Mouse (Mus musculus) liver, embryonic 12.5 days (tissue): ENCODE measurements at regions not wholly inside any gene's neighbourhood (a gene's known extent, or its start where the extent isn't known, plus 50 kb on each side); places are given as distances from the start of the nearest gene placed in this dataset.

Experiments
- ATAC-seq: fragments of 200-750 bp; cut with Nextera tagmentation; 2 replicates; pipeline ENCODE4 v1.8.0; 2017; ENCODE audit warnings: moderate number of reproducible peaks, mild to moderate bottlenecking, moderate library complexity
- H3K27ac ChIP-seq: fragments of 300-500 bp; sonication (generic); 2 replicates; pipeline ENCODE4 v1.5.1; 2016; ENCODE audit warnings: mild to moderate bottlenecking
- H3K27me3 ChIP-seq: fragments of 300-500 bp; sonication (generic); replicated peaks from 2 replicates; pipeline ENCODE4 v1.6.1; 2016; ENCODE audit warnings: mild to moderate bottlenecking, moderate library complexity
- H3K36me3 ChIP-seq: fragments of 300-500 bp; sonication (generic); 2 replicates; pipeline ENCODE4 v1.6.1; 2016; ENCODE audit warnings: mild to moderate bottlenecking, moderate library complexity
- H3K4me1 ChIP-seq: fragments of 300-500 bp; sonication (generic); 2 replicates; pipeline ENCODE4 v1.6.1; 2016
- H3K4me2 ChIP-seq: fragments of 300-500 bp; sonication (generic); 2 replicates; pipeline ENCODE4 v1.6.1; 2016; ENCODE audit warnings: mild to moderate bottlenecking, moderate library complexity
- H3K4me3 ChIP-seq: fragments of 300-500 bp; sonication (generic); 2 replicates; pipeline ENCODE4 v1.5.1; 2016; ENCODE audit warnings: mild to moderate bottlenecking, moderate library complexity
- H3K9ac ChIP-seq: fragments of 300-500 bp; sonication (generic); 2 replicates; pipeline ENCODE4 v1.6.1; 2016; ENCODE audit warnings: mild to moderate bottlenecking, moderate library complexity
- H3K9me3 ChIP-seq: fragments of 300-500 bp; sonication (generic); replicated peaks from 2 replicates; pipeline ENCODE4 v1.6.1; 2016; ENCODE audit warnings: mild to moderate bottlenecking, moderate library complexity
- WGBS: fragments of 180-500 bp; shearing (Covaris S2); methylation state at CpG from one replicate; pipeline ENCODE4 v1.1.7; 2016; ENCODE audit not compliant: insufficient replicate concordance; 5-methylcytosine and 5-hydroxymethylcytosine counted together

DNA sequence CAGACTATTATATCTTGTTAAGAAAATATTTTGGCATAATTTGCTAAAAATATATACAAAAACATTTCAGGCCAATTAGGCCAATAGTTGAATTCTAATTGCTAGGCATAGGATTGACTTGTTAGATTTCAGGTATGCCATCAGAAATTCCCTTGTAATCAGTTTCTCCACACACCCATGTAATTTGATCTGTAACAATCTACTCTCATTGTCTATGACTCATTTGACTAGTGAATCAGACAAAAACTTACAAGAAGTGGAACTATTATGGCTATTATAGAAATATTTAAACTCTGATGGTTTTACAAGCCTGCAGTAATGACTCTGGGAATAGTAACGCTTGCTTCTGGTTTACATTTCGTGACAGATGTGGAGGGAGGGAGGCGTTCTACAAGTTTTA is 338.9 kb upstream of the Ptbp2 start:
- Histone ChIP-seq H3K4me3 (no peak overlapping the region), H3K9me3 (no peaks in the 10 kb centered on the region), H3K4me2 (no peak overlapping the region), H3K36me3 (no peaks in the 10 kb centered on the region), H3K27ac (no peak overlapping the region), H3K9ac (no peak overlapping the region), H3K4me1 (no peaks in the 10 kb centered on the region), H3K27me3 (no peaks in the 10 kb centered on the region)
- WGBS: 74% methylated on average over 3 of the region's 3 CpGs
- ATAC-seq: no peak

DNA sequence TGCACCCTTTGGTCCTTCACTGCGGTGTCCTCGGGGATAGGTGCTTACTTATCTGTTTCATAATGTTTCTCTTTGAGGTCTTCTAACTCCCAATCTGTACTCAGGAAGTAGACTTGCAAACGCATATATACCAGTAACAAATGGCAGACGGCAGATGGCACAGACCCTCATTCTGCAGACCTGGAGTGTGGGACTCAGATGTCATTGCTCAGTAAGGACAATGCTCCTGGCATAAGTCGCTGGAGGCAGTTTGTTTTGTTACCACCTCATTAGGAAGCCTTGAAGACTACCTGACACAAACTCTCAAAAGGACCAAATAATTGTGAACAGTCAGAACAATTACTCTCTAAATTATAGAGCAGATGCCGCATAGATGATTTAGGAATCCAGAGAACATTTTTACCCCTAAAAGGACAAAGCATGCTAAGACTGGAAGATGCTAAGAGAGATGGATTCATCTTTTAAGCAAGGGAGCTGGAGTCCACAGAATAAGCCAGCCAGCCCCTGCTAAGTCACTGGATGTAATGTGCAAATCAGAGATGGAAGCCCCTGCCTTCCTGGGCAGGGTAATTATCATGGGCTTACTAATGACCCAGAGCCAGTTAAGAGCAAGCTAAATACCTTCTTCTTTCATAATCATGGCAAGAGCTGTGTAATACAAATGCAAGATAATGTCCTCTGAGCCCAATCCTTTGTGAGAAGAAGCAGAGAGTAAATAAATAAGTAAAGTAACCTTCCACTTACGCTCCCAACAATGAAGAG is 299.1 kb upstream of the Ptbp2 start:
- 62% methylated on average over 7 of the region's 7 CpGs for WGBS
- ATAC-seq: no peak
- H3K4me2 ChIP-seq: no peak overlapping the region

DNA sequence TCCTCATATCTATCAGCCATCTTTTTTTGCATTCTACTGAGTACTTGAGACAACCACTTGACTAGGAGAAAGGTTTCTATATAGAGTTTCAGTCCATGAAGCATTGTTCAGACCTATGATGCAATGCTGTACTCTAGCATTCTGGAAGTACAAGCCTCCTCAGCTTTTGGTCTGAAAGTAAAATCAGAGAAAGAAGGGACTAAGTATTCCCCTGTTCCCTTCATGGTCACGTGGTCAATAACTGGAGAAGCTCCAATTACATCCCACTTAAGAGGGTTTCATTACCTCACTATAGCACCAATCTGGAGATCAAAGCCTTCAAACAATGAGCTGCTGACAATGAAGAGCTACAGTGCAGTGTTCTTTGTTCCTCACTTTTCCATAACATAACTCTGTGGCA is 289.3 kb upstream of the Ptbp2 start:
- Histone ChIP-seq H3K27me3 (no peaks in the 10 kb centered on the region), H3K9ac (no peak overlapping the region), H3K4me1 (no peaks in the 10 kb centered on the region), H3K27ac (no peak overlapping the region), H3K4me3 (no peak overlapping the region), H3K9me3 (no peaks in the 10 kb centered on the region), H3K36me3 (no peaks in the 10 kb centered on the region), H3K4me2 (no peak overlapping the region)
- WGBS: 32% methylated on average over 1 of the region's 1 CpGs
- no peak for ATAC-seq

More for the DNA sequence above, 299.1 kb upstream of the Ptbp2 start:
- H3K9ac ChIP-seq: no peak overlapping the region
- H3K4me3 ChIP-seq: no peak overlapping the region
- H3K9me3 ChIP-seq: no peaks in the 10 kb centered on the region
- H3K36me3 ChIP-seq: no peaks in the 10 kb centered on the region
- H3K27ac ChIP-seq: no peak overlapping the region
- no peaks in the 10 kb centered on the region for H3K4me1 ChIP-seq
- H3K27me3 ChIP-seq: no peaks in the 10 kb centered on the region

DNA sequence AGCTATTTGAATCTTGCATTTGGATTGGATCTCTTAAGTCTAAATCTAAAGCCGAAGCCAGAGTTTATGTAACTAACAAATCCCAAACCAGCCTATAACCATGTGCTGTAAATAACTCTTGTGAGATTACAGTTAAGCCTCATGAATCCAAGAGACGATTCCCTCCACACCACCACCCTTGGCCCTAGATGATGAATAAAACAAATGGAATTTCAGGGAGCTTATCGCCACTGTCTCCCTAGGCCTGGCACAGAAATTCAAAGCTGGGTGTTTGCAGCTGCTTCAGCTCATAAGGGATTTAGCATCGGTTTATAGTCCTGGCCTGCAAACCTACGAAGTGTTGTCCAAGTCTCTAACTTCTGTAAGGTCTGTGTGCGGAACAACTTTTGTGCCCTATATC is 281.4 kb upstream of the Ptbp2 start:
- Histone ChIP-seq H3K9me3 (no peaks in the 10 kb centered on the region), H3K9ac (no peak overlapping the region), H3K27me3 (no peaks in the 10 kb centered on the region), H3K4me1 (no peaks in the 10 kb centered on the region), H3K27ac (no peak overlapping the region), H3K36me3 (no peaks in the 10 kb centered on the region), H3K4me2 (no peak overlapping the region), H3K4me3 (no peak overlapping the region)
- ATAC-seq: no peak
- 72% methylated on average over 6 of the region's 6 CpGs for WGBS

DNA sequence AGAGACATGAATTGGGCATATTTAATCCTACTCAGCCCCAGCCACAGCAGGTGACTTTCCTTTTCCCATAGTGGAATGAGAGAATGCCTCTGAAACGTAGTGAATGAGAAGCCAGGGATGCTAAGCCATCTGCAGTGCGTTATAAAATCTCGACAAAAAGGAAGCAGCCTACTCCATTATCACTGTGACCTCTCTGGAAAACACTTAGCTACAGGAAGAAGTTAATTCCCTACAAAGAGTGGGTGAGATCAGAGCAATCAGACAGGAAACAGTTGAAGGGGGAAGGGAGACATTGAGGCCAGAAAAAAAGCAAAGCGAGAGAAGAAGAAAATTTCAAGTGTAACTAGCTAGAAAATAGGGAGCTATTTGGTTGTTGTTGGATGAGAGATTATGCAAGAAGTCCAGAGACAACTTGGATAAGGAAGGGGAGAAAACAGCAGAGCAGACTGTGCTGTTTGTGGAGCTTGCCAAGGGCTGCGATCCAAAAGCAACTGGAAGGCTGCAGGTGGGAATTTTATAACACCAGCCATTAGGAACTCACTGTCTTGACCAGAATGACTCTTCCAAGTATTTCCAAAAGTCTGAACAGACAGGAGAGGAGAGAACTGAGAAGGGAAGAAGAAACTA is 280.7 kb upstream of the Ptbp2 start:
- Histone ChIP-seq H3K4me3 (no peak overlapping the region), H3K9me3 (no peaks in the 10 kb centered on the region), H3K27me3 (no peaks in the 10 kb centered on the region), H3K36me3 (no peaks in the 10 kb centered on the region), H3K9ac (no peak overlapping the region), H3K4me2 (no peak overlapping the region), H3K4me1 (no peaks in the 10 kb centered on the region), H3K27ac (no peak overlapping the region)
- 15% methylated on average over 5 of the region's 5 CpGs for WGBS
- ATAC-seq: no peak

DNA sequence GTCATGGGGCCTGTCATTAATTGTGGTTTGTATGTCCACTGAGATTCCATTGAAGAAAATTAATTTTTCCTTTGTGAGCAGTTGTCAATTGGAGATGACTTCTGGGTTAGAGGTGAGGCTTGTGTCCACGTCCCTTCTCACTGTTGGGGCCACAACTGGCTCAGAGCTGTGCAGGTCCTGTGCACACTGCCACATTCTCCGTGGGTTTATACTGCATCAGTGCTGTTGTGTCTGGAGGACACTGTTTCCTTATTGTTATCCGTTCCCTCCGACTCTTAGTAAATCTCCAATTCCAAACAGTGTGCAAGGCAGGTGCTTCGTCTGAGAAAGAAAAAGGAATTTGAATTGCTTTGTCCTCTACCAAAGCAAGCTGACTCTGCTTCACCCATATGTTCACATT is 278.0 kb upstream of the Ptbp2 start:
- no peak overlapping the region for H3K27ac ChIP-seq
- H3K27me3 ChIP-seq: no peaks in the 10 kb centered on the region
- no peak overlapping the region for H3K4me3 ChIP-seq
- H3K9ac ChIP-seq: no peak overlapping the region
- WGBS: 67% methylated on average over 5 of the region's 5 CpGs
- no peaks in the 10 kb centered on the region for H3K36me3 ChIP-seq
- no peak overlapping the region for H3K4me2 ChIP-seq
- no peak for ATAC-seq
- no peaks in the 10 kb centered on the region for H3K4me1 ChIP-seq
- no peaks in the 10 kb centered on the region for H3K9me3 ChIP-seq

DNA sequence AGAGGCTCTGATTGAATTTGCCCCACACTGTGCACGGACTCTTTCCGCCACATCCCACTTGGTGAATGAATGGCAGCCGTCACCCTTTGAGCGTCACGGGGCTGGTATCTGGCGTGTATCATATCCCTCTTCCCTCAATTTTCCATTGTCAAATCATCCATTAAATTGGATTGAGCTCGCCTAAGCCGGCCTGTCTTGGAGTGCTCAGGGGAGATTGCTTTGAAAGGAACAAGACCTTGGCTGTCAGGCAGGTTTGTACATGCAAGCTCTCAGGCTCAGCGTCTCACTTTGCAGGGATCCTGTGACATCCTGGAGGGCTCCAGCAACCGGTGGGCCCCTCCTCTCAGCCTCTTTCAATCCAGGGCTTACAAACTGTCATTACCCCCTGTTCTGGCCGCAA is 275.7 kb upstream of the Ptbp2 start:
- Histone ChIP-seq H3K4me2 (no peak overlapping the region), H3K27ac (no peak overlapping the region), H3K9me3 (no peaks in the 10 kb centered on the region), H3K36me3 (no peaks in the 10 kb centered on the region), H3K9ac (no peak overlapping the region), H3K27me3 (no peaks in the 10 kb centered on the region), H3K4me3 (no peak overlapping the region), H3K4me1 (no peaks in the 10 kb centered on the region)
- no peak for ATAC-seq
- WGBS: 47% methylated on average over 11 of the region's 11 CpGs

DNA sequence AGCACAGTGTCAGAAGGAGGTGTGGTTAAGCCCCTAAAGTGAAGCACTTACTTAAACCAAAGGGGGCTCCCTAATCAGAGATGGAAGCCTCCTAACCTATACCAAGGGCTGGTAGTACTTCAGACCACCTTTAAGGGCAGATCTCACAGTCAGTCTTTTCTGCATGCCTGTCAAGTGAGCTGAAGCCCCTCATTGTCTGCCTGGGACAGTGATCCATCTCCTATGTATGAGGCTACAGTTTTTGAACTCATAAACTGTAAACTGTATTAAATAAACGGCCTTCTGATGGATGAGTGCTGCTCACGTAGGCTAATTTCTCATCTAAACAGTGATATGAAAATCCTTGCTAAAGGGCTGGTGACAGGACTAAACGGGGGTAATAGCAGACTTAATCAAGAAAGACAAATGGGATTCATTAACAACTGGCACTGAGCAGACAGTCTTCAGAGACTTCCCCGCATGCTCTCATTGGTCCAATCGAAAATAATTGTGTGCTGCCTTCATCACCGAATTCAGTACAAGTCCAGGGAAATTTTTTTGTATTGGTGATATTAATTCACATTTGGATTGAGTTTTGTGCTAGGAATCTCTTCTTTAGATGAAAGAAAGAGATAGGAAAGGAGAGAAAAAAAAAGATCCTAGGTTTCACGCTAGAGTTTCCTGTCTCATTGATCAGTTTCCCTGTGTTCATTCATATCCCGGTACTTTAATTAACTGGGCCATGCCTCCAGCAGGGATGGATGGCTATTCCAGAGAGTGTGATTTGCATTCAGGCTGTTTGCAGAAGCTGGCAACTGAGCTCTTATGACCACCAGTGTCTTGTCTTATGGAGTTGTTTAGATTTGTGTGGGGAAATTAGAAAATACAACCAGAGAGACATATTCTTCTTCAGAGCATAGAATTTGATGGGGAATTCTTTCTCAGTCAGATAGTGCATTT is 271.2 kb upstream of the Ptbp2 start:
- WGBS: 57% methylated on average over 8 of the region's 8 CpGs
- ATAC-seq: no peak

DNA sequence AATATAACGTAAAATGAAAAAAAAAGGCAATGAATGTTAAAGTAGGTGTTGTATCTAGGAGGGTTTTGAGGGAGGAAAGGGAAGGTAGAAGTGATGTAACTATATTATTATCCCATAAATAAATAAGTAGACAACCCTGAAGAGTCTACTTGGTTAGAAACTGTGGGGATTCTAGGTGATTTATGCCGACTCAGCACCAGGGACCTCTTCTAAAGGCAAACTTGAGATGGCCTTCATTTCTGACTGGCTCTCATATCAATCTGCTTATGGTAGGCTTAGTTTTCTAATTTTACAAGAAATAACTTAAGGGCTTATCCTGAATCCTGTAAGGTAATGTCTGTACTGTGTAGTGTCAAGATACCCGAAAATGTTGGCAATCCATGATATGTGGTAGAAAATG is 263.0 kb upstream of the Ptbp2 start:
- no peak for ATAC-seq
- Histone ChIP-seq H3K36me3 (no peaks in the 10 kb centered on the region), H3K4me1 (no peaks in the 10 kb centered on the region), H3K27me3 (no peaks in the 10 kb centered on the region), H3K27ac (no peak overlapping the region), H3K4me2 (no peak overlapping the region), H3K4me3 (no peak overlapping the region), H3K9me3 (no peaks in the 10 kb centered on the region), H3K9ac (no peak overlapping the region)
- 70% methylated on average over 3 of the region's 3 CpGs for WGBS

More for the DNA sequence above, 271.2 kb upstream of the Ptbp2 start:
- H3K27ac ChIP-seq: no peak overlapping the region
- H3K9ac ChIP-seq: no peak overlapping the region
- H3K9me3 ChIP-seq: no peaks in the 10 kb centered on the region
- no peaks in the 10 kb centered on the region for H3K4me1 ChIP-seq
- no peak overlapping the region for H3K4me3 ChIP-seq
- H3K36me3 ChIP-seq: no peaks in the 10 kb centered on the region
- H3K4me2 ChIP-seq: no peak overlapping the region
- no peaks in the 10 kb centered on the region for H3K27me3 ChIP-seq

DNA sequence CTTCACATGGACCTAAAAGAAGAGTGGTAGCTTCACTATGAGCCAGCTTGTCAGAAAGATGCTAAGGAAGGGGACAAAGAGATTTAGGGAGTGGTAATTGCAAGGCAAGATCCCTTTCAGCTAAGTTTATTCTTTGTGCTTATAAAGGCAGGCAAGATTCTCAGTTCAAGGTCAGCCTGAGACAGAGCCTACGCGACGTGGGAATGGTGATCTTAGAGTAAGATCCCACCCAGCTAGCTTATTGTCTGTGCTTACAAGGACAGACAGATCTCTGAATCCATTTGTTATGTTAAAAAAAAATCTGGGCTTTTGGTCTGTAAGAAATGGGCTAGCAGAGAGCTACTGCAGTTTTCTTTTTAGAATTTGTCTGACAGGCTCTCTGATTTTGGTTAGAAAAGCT is 253.3 kb upstream of the Ptbp2 start:
- Histone ChIP-seq H3K4me2 (no peak overlapping the region), H3K9ac (no peak overlapping the region), H3K27me3 (no peaks in the 10 kb centered on the region), H3K27ac (no peak overlapping the region), H3K36me3 (no peaks in the 10 kb centered on the region), H3K9me3 (no peaks in the 10 kb centered on the region), H3K4me3 (no peak overlapping the region), H3K4me1 (no peaks in the 10 kb centered on the region)
- no peak for ATAC-seq
- 72% methylated on average over 3 of the region's 3 CpGs for WGBS

DNA sequence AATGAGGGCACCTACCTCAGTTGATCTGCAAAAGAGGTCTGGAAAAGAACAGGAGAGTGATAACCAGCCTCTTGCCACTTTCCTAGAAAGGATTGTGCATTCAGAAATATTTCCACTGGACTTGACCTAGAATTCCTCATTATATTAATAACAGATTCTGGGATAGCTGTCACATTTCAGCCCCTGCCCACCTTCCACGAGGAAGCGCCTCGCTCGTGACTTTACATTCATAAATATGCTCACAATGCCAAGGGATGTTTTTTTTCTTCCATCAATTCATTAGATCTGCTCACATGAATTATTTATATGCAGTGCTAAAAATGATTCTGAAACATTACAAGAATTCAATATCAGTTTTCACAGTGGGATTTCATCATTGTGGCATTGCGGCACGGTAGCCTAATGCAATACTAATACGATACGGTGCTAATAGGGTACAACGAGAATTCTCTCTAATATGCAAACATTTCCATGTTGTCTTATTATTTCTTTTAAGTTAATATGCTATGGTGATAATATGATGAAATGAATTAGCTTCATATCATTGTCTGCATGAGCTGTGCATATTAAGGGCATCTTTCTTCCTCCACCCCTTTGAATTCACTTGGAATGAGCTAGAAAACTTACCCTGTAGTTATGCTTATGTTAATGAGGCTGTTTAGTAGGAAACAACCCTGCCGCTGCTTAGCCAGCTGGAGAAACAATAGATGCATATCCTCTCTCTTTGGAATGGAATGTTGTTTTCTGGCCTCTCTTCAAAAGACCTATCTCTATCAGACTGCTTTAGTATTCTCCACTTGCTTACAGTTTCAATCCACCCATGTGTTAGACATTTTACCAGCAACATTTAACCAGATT is 235.8 kb upstream of the Ptbp2 start:
- 81% methylated on average over 10 of the region's 10 CpGs for WGBS
- H3K27ac ChIP-seq: no peak overlapping the region
- no peaks in the 10 kb centered on the region for H3K4me1 ChIP-seq
- no peak overlapping the region for H3K4me2 ChIP-seq
- no peak for ATAC-seq
- H3K9ac ChIP-seq: no peak overlapping the region
- H3K9me3 ChIP-seq: 0 out of 2 replicates have a peak, but pooled peaks cover 3% of the 10 kb centered on the region
- no peaks in the 10 kb centered on the region for H3K36me3 ChIP-seq
- H3K27me3 ChIP-seq: no peaks in the 10 kb centered on the region
- H3K4me3 ChIP-seq: no peak overlapping the region
